ENCODE assay signal across 10 mouse cellular contexts in the genomic region with DNA sequence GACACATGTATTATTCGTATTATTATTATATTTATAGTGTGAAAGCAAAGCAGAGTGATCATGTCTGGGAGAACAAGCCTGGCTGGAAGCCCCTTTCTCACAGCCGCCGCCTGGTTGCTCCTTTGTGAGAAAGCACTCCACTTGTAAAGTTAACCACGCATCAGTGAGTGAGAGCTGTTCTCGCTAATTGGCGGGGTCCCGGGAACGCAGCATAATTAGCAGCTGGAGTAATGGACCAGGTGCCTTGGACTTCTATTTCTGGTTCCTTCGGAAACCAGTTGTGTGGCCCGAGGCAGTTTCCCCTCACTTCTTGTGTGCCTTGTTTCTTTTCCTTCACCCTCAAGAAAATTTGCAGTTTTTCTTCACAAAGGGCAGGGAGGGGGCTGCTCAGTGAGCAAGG.
DNase-seq lines count a peak whose midpoint lies in the region; ATAC-seq and TF ChIP-seq lines count a peak whose summit lies in the region.
"Had no signal": no experiment of that assay in that cellular context is flagged by ENCODE, and none has a peak within 500 bp of the region (broad histone marks: within the 10 kb centered on the region; RNA-seq: fewer than 3 reads in every experiment).

No protein-coding gene starts in this region.

- intact Hi-C loops in left cerebral cortex, adult 2 months (cut with DNase I) = no loop called here

- H3K36me3 ChIP-seq in intestine, embryonic 16.5 days (ENCODE audit: control insufficient read depth, insufficient read depth, low read length) = no peaks in the 10 kb centered on the region
- no peaks in the 10 kb centered on the region; the same call in 1 of the 2 replicates for H3K36me3 ChIP-seq in intestine, embryonic 15.5 days
- peaks cover 4% of the 10 kb centered on the region for H3K36me3 ChIP-seq in forebrain, embryonic 12.5 days (replicated peaks)
- H3K36me3 ChIP-seq in liver, embryonic 15.5 days (replicated peaks) = no peaks in the 10 kb centered on the region

- WGBS in intestine, embryonic 16.5 days = 70% methylated on average over 10 of the region's 10 CpGs
- WGBS in intestine, embryonic 15.5 days = 68% methylated on average over 10 of the region's 10 CpGs
- WGBS in forebrain, embryonic 12.5 days = 5% methylated on average over 10 of the region's 10 CpGs
- 80% methylated on average over 10 of the region's 10 CpGs for WGBS in liver, embryonic 15.5 days (ENCODE audit: insufficient replicate concordance)
- WGBS in cerebellum, adult 2 months = 56% methylated on average over 10 of the region's 10 CpGs

- H3K9me3 ChIP-seq in intestine, embryonic 16.5 days (ENCODE audit: control insufficient read depth, low read length) = no peaks in the 10 kb centered on the region
- H3K9me3 ChIP-seq in intestine, embryonic 15.5 days = no peaks in the 10 kb centered on the region
- H3K9me3 ChIP-seq in forebrain, embryonic 12.5 days = no peaks in the 10 kb centered on the region
- no peaks in the 10 kb centered on the region for H3K9me3 ChIP-seq in liver, embryonic 15.5 days (replicated peaks)
- H3K9me3 ChIP-seq: megakaryocyte, embryonic 14.5 days had no signal

- H3K9ac ChIP-seq in intestine, embryonic 16.5 days (ENCODE audit: low read depth, low read length) = no peak overlapping the region
- H3K9ac ChIP-seq in intestine, embryonic 15.5 days = no peak overlapping the region
- H3K9ac ChIP-seq in forebrain, embryonic 12.5 days = no peak overlapping the region
- H3K9ac ChIP-seq in liver, embryonic 15.5 days = no peak overlapping the region

- H3K4me1 ChIP-seq in intestine, embryonic 16.5 days (ENCODE audit: control insufficient read depth, insufficient read depth, low read length) = peaks cover 37% of the 10 kb centered on the region
- peaks cover 33% of the 10 kb centered on the region for H3K4me1 ChIP-seq in intestine, embryonic 15.5 days (replicated peaks)
- H3K4me1 ChIP-seq in forebrain, embryonic 12.5 days = peaks cover 68% of the 10 kb centered on the region
- H3K4me1 ChIP-seq in liver, embryonic 15.5 days (replicated peaks) = peaks cover 69% of the 10 kb centered on the region
- peaks cover 2% of the 10 kb centered on the region; the same call in 1 of the 2 replicates for H3K4me1 ChIP-seq in cerebellum, adult 2 months (ENCODE audit: control insufficient read depth, insufficient read depth, low read length)

- H3K27me3 ChIP-seq in intestine, embryonic 16.5 days (replicated peaks; ENCODE audit: control insufficient read depth, insufficient read depth, low read length) = no peaks in the 10 kb centered on the region
- no peaks in the 10 kb centered on the region for H3K27me3 ChIP-seq in intestine, embryonic 15.5 days (replicated peaks)
- no peaks in the 10 kb centered on the region for H3K27me3 ChIP-seq in forebrain, embryonic 12.5 days
- H3K27me3 ChIP-seq in liver, embryonic 15.5 days = no peaks in the 10 kb centered on the region
- H3K27me3 ChIP-seq in cerebellum, adult 2 months (ENCODE audit: control insufficient read depth, insufficient read depth, low read length) = no peaks in the 10 kb centered on the region
- H3K27me3 ChIP-seq: megakaryocyte, embryonic 14.5 days had no signal

- ATAC-seq in intestine, embryonic 16.5 days = no peak
- ATAC-seq in intestine, embryonic 15.5 days = no peak
- ATAC-seq in forebrain, embryonic 12.5 days (ENCODE audit: low FRiP score) = peak; percentile 49; the same call in 1 of the 2 replicates
- ATAC-seq in liver, embryonic 15.5 days (ENCODE audit: insufficient read depth) = no peak

- no peak for TF ChIP-seq POLR2A in brain, embryonic 14.5 days (IDR thresholded peaks at IDR 0.05; ENCODE audit: borderline replicate concordance, extremely low read depth, insufficient read depth, insufficient read length, poor library complexity, severe bottlenecking)
- TF ChIP-seq POLR2A in cerebellum, adult 2 months (IDR thresholded peaks at IDR 0.05; ENCODE audit: borderline replicate concordance, insufficient read depth, low read length) = no peak

- H3K4me2 ChIP-seq in intestine, embryonic 16.5 days (ENCODE audit: low read depth, low read length) = no peak overlapping the region
- no peak overlapping the region for H3K4me2 ChIP-seq in intestine, embryonic 15.5 days (replicated peaks)
- H3K4me2 ChIP-seq in forebrain, embryonic 12.5 days = peak overlapping the region; percentile 23
- H3K4me2 ChIP-seq in liver, embryonic 15.5 days = no peak overlapping the region

- no peak overlapping the region for H3K4me3 ChIP-seq in intestine, embryonic 16.5 days (ENCODE audit: low read length)
- H3K4me3 ChIP-seq in intestine, embryonic 15.5 days (replicated peaks) = no peak overlapping the region
- no peak overlapping the region for H3K4me3 ChIP-seq in forebrain, embryonic 12.5 days (replicated peaks)
- H3K4me3 ChIP-seq in liver, embryonic 15.5 days (replicated peaks) = no peak overlapping the region
- H3K4me3 ChIP-seq in left cerebral cortex, adult 2 months = no peak overlapping the region
- no peak overlapping the region for H3K4me3 ChIP-seq in cerebellum, adult 2 months (replicated peaks; ENCODE audit: insufficient read depth, low read depth, low read length)

- H3K27ac ChIP-seq in intestine, embryonic 16.5 days (ENCODE audit: low read length) = peak overlapping the region; percentile 95; the same call in 1 of the 2 replicates
- H3K27ac ChIP-seq in intestine, embryonic 15.5 days = no peak overlapping the region
- peak overlapping the region; percentile 89 for H3K27ac ChIP-seq in forebrain, embryonic 12.5 days
- H3K27ac ChIP-seq in liver, embryonic 15.5 days (replicated peaks) = peak overlapping the region; percentile 100; the same call in 1 of the 2 replicates
- H3K27ac ChIP-seq in left cerebral cortex, adult 2 months = no peak overlapping the region
- H3K27ac ChIP-seq in cerebellum, adult 2 months (ENCODE audit: insufficient read depth, low read length) = no peak overlapping the region

- no peak for TF ChIP-seq CTCF in brain, embryonic 14.5 days (IDR thresholded peaks at IDR 0.05; ENCODE audit: borderline replicate concordance, extremely low read depth, insufficient read depth, insufficient read length)
- TF ChIP-seq CTCF in left cerebral cortex, adult 2 months (IDR thresholded peaks at IDR 0.05) = no peak
- TF ChIP-seq CTCF in cerebellum, adult 2 months (IDR thresholded peaks at IDR 0.05; ENCODE audit: borderline replicate concordance, insufficient read depth, low read depth, low read length) = no peak

- DNase-seq in brain, embryonic 14.5 days (ENCODE audit: low read depth) = peak; percentile 94
- no peak for DNase-seq in layer of hippocampus, adult 9-10 months (ENCODE audit: low spot score)
- no peak for DNase-seq in left cerebral cortex, adult 2 months (ENCODE audit: extremely low spot score in 1 of 2, low spot score in 2 of 2)
- no peak for DNase-seq in cerebellum, adult 2 months
- DNase-seq: adrenal gland, postnatal 14 days had no signal

Comparison
In these comparisons a context has a peak if more than half of its experiments do, and no peak if none do; other contexts are left out.
1. H3K27ac ChIP-seq: peak in intestine, embryonic 16.5 days (single experiment), forebrain, embryonic 12.5 days (single experiment) and liver, embryonic 15.5 days (single experiment); none in intestine, embryonic 15.5 days (single experiment), left cerebral cortex, adult 2 months (single experiment) and cerebellum, adult 2 months (single experiment).